Mouse (Mus musculus) lung, embryonic 16.5 days (tissue): ENCODE measurements at regions not wholly inside any gene's neighbourhood (a gene's known extent, or its start where the extent isn't known, plus 50 kb on each side); places are given as distances from the start of the nearest gene placed in this dataset.

Experiments
- ATAC-seq: fragments of 200-750 bp; cut with Nextera tagmentation; 2 replicates; pipeline ENCODE4 v1.8.0; 2017; ENCODE audit warnings: low read depth, mild to moderate bottlenecking, moderate library complexity
- H3K27ac ChIP-seq: fragments of 300-500 bp; sonication (generic); 2 replicates; pipeline ENCODE4 v1.5.1; 2014; ENCODE audit warnings: mild to moderate bottlenecking, control low read depth, low read length
- H3K27me3 ChIP-seq: fragments of 300-500 bp; sonication (generic); 2 replicates; pipeline ENCODE4 v1.6.1; 2014; ENCODE audit warnings: low read depth, low read length, mixed read lengths; ENCODE audit not compliant: control insufficient read depth, insufficient read depth
- H3K36me3 ChIP-seq: fragments of 300-500 bp; sonication (generic); 2 replicates; pipeline ENCODE4 v1.6.1; 2014; ENCODE audit warnings: low read length; ENCODE audit not compliant: control insufficient read depth, insufficient read depth
- H3K4me1 ChIP-seq: fragments of 300-500 bp; sonication (generic); replicated peaks from 2 replicates; pipeline ENCODE4 v1.6.1; 2014; ENCODE audit warnings: low read length, mixed read lengths; ENCODE audit not compliant: control insufficient read depth, insufficient read depth
- H3K4me2 ChIP-seq: fragments of 300-500 bp; sonication (generic); 2 replicates; pipeline ENCODE4 v1.6.1; 2014; ENCODE audit warnings: low read depth, low read length, control low read depth
- H3K4me3 ChIP-seq: fragments of 300-500 bp; sonication (generic); 2 replicates; pipeline ENCODE4 v1.5.1; 2014; ENCODE audit warnings: mild to moderate bottlenecking, low read length, control low read depth
- H3K9ac ChIP-seq: fragments of 300-500 bp; sonication (generic); 2 replicates; pipeline ENCODE4 v1.6.1; 2014; ENCODE audit warnings: low read length, control low read depth
- H3K9me3 ChIP-seq: fragments of 300-500 bp; sonication (generic); 2 replicates; pipeline ENCODE4 v1.6.1; 2016; ENCODE audit warnings: low read length; ENCODE audit not compliant: control insufficient read depth
- WGBS: fragments of 180-500 bp; shearing (Covaris S2); extraction: QIAGEN DNeasy Blood & Tissue Kit; methylation state at CpG from one replicate; pipeline ENCODE4 v1.1.7; 2014; 5-methylcytosine and 5-hydroxymethylcytosine counted together

DNA sequence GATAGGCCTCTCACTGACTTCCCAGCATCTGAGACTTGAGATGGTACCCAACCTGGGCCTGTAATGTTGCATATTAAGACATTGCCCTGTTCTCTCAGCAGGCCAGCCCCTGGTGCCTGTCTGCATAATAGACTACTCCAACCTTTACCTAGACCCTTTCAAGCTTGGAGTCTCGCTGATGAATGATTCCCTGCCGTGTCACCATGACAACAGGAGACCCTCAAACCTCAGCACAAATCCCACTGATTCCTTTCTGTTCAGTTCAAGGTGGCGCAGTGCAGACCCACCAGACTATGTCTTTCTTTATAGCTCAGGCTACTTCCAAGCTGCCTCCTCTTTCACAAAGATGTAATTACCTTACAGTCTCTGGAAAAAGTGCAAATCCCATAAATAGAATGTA is 172.0 kb downstream of the Dcdc2c start:
- 80% methylated on average over 3 of the region's 3 CpGs for WGBS

GRCm38 (mm10) chr12:28377968-28378367 is 174.2 kb downstream of the Dcdc2c start:
- Histone ChIP-seq H3K9me3 (no peaks in the 10 kb centered on the region), H3K4me3 (no peak overlapping the region), H3K36me3 (no peaks in the 10 kb centered on the region), H3K27me3 (no peaks in the 10 kb centered on the region), H3K27ac (no peak overlapping the region), H3K9ac (no peak overlapping the region), H3K4me2 (no peak overlapping the region), H3K4me1 (no peaks in the 10 kb centered on the region)
- ATAC-seq: no peak
- 84% methylated on average over 3 of the region's 3 CpGs for whole genome bisulfite sequencing

More for the DNA sequence above, 172.0 kb downstream of the Dcdc2c start:
- Histone ChIP-seq H3K9me3 (no peaks in the 10 kb centered on the region), H3K4me2 (no peak overlapping the region), H3K36me3 (no peaks in the 10 kb centered on the region), H3K27ac (no peak overlapping the region), H3K4me1 (no peaks in the 10 kb centered on the region), H3K4me3 (no peak overlapping the region), H3K27me3 (no peaks in the 10 kb centered on the region), H3K9ac (no peak overlapping the region)
- no peak for ATAC-seq

DNA sequence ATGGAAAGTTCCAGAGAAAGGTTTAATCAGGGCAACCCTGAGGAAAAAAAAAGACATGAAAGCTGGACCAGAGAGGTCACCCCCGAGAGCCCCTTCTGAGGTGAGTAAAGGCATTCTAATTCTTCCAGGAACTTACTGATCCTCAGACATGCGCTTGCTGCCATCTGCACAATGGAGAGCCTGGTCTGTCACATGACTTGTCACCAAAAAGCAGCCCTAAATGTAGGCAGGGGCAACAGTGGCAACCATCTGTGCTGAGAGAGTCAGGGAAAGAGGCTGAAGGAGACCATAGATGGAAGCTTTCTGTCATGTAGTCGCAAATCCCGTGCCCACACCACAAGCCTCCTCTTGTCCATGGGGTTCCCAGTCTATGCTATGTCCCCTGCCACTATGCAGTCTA is 174.8 kb downstream of the Dcdc2c start:
- Histone ChIP-seq H3K27ac (no peak overlapping the region), H3K27me3 (no peaks in the 10 kb centered on the region), H3K9ac (no peak overlapping the region), H3K4me1 (no peaks in the 10 kb centered on the region), H3K36me3 (no peaks in the 10 kb centered on the region), H3K4me2 (no peak overlapping the region), H3K4me3 (no peak overlapping the region), H3K9me3 (no peaks in the 10 kb centered on the region)
- no peak for ATAC-seq
- 80% methylated on average over 4 of the region's 4 CpGs for WGBS

DNA sequence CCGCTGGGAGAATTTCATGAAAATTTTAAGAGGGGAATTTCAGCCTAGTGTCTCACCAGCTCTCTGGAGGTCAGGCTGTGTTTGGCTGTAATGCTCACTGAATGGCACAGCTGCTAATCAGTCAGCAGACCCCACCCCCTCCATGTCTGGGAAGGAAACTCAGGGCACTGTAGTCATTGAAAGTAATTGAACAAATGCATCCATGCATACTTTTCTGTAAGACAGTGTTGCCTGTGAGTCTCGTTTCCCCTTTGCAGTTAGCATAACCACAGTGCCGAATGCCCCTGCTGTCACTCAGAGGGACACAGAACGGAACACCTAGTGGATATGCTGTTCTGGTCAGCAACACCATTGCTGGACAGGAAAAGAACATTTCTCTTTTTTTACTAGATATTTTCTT is 175.4 kb downstream of the Dcdc2c start:
- Histone ChIP-seq H3K9ac (no peak overlapping the region), H3K4me2 (no peak overlapping the region)
- 65% methylated on average over 4 of the region's 4 CpGs for WGBS

DNA sequence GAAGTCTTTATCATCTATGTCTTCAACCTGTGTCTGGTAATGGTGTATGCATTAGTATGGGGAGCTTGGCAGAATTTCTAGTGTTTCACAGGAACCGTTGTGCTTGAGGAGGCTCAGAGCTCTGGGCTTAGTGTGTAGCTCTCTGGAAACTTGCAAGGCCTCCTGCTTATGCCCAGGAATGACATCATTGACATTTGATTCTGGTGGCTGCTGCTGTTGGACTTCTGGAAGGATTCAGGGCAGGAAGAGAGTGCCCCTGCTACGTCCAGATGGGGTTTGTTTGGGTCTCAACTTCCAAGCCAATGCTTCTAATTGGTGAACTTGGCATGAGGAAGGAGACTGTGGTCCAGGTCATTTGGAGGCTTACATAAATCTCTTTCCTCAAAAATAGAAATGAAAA is 186.9 kb downstream of the Dcdc2c start:
- 0 out of 2 replicates have a peak, but pooled peaks cover 3% of the 10 kb centered on the region for H3K4me1 ChIP-seq
- H3K4me3 ChIP-seq: no peak overlapping the region
- no peaks in the 10 kb centered on the region for H3K27me3 ChIP-seq
- H3K9ac ChIP-seq: no peak overlapping the region
- no peak for ATAC-seq
- WGBS: 41% methylated on average over 2 of the region's 2 CpGs
- H3K9me3 ChIP-seq: no peaks in the 10 kb centered on the region
- H3K36me3 ChIP-seq: no peaks in the 10 kb centered on the region
- H3K27ac ChIP-seq: no peak overlapping the region
- H3K4me2 ChIP-seq: no peak overlapping the region

More for the DNA sequence above, 175.4 kb downstream of the Dcdc2c start:
- no peak for ATAC-seq
- Histone ChIP-seq H3K4me3 (no peak overlapping the region), H3K36me3 (no peaks in the 10 kb centered on the region), H3K9me3 (no peaks in the 10 kb centered on the region), H3K27me3 (no peaks in the 10 kb centered on the region), H3K27ac (no peak overlapping the region), H3K4me1 (no peaks in the 10 kb centered on the region)

DNA sequence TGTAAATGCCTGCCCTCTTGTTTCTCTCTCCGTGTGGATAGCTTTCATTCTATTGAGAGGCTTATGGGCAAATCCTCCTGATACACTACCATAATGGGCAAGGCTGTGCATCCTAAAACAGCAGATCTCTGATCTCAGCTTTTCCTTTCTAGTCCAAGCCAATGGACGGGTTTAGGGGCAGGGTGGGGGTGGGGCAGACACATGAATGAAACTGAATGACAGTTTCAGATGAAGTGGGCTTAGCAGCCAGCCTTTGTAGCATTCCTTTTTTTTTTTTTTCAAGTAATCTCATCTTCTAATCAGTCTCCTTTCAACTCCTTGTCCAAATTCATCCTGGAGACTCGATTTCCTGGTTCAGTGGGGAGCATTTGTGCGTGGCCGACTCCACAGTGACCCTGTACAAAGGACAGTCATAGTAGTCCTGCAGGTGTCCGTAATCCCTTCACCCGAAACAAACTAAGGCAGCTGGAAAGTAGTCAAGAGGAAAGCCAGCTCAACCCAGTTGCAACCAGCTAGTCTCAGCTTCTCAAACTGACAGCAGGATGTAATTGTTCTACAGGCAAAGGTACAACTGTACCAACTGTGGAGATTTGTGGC is 193.4 kb downstream of the Dcdc2c start:
- no peaks in the 10 kb centered on the region for H3K36me3 ChIP-seq
- no peak for ATAC-seq
- H3K4me1 ChIP-seq: no peaks in the 10 kb centered on the region
- no peaks in the 10 kb centered on the region for H3K27me3 ChIP-seq
- WGBS: 44% methylated on average over 7 of the region's 7 CpGs
- no peak overlapping the region for H3K9ac ChIP-seq
- no peaks in the 10 kb centered on the region for H3K9me3 ChIP-seq
- no peak overlapping the region for H3K4me2 ChIP-seq
- no peak overlapping the region for H3K4me3 ChIP-seq
- no peak overlapping the region for H3K27ac ChIP-seq

- WGBS: 87% methylated on average over 10 of the region's 10 CpGs
- Histone ChIP-seq H3K9ac (no peak overlapping the region), H3K27me3 (no peaks in the 10 kb centered on the region), H3K27ac (no peak overlapping the region), H3K4me3 (no peak overlapping the region), H3K4me1 (no peaks in the 10 kb centered on the region), H3K9me3 (no peaks in the 10 kb centered on the region), H3K4me2 (no peak overlapping the region), H3K36me3 (no peaks in the 10 kb centered on the region)
- no peak for ATAC-seq
These were observed 194.4 kb downstream of the Dcdc2c start for GRCm38 (mm10) chr12:28357764-28358163.

GRCm38 (mm10) chr12:28353140-28353539 is 199.1 kb downstream of the Dcdc2c start:
- Histone ChIP-seq H3K4me3 (no peak overlapping the region), H3K27ac (no peak overlapping the region), H3K9ac (no peak overlapping the region), H3K4me1 (no peaks in the 10 kb centered on the region), H3K4me2 (no peak overlapping the region), H3K27me3 (no peaks in the 10 kb centered on the region), H3K9me3 (no peaks in the 10 kb centered on the region), H3K36me3 (no peaks in the 10 kb centered on the region)
- no peak for ATAC-seq
- 29% methylated on average over 3 of the region's 3 CpGs for WGBS

GRCm38 (mm10) chr12:28352571-28352970 is 199.6 kb downstream of the Dcdc2c start:
- 72% methylated on average over 3 of the region's 3 CpGs for WGBS
- no peaks in the 10 kb centered on the region for H3K27me3 ChIP-seq
- no peak overlapping the region for H3K9ac ChIP-seq
- H3K27ac ChIP-seq: no peak overlapping the region
- no peak overlapping the region for H3K4me2 ChIP-seq
- H3K4me1 ChIP-seq: no peaks in the 10 kb centered on the region
- H3K36me3 ChIP-seq: no peaks in the 10 kb centered on the region
- H3K4me3 ChIP-seq: no peak overlapping the region
- no peaks in the 10 kb centered on the region for H3K9me3 ChIP-seq
- ATAC-seq: no peak

- no peak overlapping the region for H3K4me2 ChIP-seq
- H3K27ac ChIP-seq: no peak overlapping the region
- ATAC-seq: no peak
- no peaks in the 10 kb centered on the region for H3K9me3 ChIP-seq
- H3K4me1 ChIP-seq: no peaks in the 10 kb centered on the region
- H3K9ac ChIP-seq: no peak overlapping the region
- H3K36me3 ChIP-seq: no peaks in the 10 kb centered on the region
- 81% methylated on average over 2 of the region's 2 CpGs for WGBS
- no peak overlapping the region for H3K4me3 ChIP-seq
- H3K27me3 ChIP-seq: no peaks in the 10 kb centered on the region
These were observed 209.5 kb downstream of the Dcdc2c start for GRCm38 (mm10) chr12:28342735-28343134.
